Mouse (Mus musculus) spleen, adult 18-20 months (tissue): ENCODE data around the gene Catsper4.

Source experiments
- DNase-seq, 2 experiments: peaks; one replicate each; pipeline ENCODE4 v3.0.0; 2022; ENCODE audit warnings: mixed read lengths in 2 of 2

Gene Catsper4

DNA sequence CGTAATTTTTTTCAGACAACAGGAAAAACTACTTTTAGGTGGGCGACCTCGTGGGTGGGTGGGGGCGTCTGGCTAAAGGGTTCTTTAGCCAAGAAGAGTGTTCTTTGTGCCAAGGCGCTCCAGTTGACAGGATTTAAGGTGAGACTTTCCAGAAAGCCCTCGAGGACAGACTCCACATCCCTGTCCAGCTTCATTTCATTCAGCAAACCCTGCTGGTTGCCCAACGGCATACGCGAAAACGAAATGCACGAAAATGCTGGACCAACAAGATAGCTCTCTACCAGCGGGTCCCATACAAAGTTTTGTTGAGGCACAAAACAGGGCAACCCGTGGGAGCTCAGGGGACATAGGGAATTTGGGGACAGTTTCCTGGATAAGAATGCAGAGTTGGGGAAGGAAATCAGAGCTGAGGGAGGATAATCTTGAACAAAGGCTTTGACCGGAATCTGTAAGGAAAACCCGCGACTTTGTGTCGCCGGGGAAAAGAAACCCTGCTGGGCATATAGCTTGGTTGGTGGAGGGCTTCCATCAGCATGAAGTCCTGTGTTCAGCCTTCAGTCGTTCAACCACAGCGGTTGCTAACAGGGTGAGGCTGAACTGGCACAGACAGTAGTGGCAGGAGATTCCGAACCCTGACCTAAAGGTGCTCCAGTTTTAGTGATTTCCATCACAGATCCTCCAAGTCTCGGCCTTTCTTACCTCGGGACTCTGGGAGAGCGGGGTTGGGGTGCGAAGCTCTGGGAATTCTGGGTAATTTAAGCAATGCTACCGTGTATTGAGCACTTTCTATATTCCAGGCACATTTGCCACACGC lies 23.1 kb upstream of the Catsper4 start:
- no peak for DNase-seq

GRCm38 (mm10) chr4:134249651-134250050 lies 22.5 kb upstream of the Catsper4 start:
- peak; percentile 36 to 73 for DNase-seq

DNA sequence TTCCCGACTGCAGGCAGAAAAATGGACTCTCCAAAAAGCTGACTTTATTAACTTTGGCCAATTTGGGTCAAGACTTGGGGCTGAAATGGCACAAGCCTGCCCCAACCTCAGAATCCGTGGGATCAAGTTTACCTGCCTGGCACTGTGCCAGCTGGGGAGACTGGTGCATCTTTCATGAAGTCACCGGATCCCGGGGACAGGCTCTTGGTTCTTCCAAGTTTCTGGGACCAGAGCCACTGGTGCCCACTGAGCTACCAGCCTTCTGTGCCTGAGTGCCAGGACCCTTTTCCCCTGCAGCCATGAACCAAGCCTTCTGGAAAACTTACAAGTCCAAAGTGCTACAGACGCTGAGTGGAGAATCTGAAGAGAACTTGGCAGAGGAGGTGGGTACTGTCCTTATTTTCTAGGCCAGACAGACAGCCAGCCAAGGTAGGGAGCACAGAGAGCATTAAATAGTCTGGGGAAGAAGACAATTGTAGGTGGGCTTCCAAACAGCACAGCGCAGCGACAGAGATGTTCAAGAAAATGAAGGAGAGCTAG lies 19.6 kb upstream of the Catsper4 start, which contains the start of gene Gm30191:
Gm30191 (plus strand) TSS at position 217 of the 540 bp plus-strand sequence.
- DNase-seq = no peak

- no peak for DNase-seq
These were observed 19.1 kb upstream of the Catsper4 start for GRCm38 (mm10) chr4:134246256-134246655.

GRCm38 (mm10) chr4:134245148-134245843 lies 18.1 kb upstream of the Catsper4 start, which contains the start of gene Zfp593:
Zfp593 (minus strand) TSS chr4:134245592.
- peak; percentile 90 to 98 for DNase-seq

GRCm38 (mm10) chr4:134243516-134244250 lies 16.5 kb upstream of the Catsper4 start, which contains the start of gene E130218I03Rik:
E130218I03Rik (plus strand) TSS chr4:134243662.
- no peak for DNase-seq

- DNase-seq = no peak
These were observed 11.5 kb upstream of the Catsper4 start for GRCm38 (mm10) chr4:134238686-134239085.

- DNase-seq = no peak
These were observed 11.1 kb upstream of the Catsper4 start, which contains the start of gene Cnksr1 for GRCm38 (mm10) chr4:134238279-134238651. Cnksr1 (minus strand) TSS chr4:134238399.

DNA sequence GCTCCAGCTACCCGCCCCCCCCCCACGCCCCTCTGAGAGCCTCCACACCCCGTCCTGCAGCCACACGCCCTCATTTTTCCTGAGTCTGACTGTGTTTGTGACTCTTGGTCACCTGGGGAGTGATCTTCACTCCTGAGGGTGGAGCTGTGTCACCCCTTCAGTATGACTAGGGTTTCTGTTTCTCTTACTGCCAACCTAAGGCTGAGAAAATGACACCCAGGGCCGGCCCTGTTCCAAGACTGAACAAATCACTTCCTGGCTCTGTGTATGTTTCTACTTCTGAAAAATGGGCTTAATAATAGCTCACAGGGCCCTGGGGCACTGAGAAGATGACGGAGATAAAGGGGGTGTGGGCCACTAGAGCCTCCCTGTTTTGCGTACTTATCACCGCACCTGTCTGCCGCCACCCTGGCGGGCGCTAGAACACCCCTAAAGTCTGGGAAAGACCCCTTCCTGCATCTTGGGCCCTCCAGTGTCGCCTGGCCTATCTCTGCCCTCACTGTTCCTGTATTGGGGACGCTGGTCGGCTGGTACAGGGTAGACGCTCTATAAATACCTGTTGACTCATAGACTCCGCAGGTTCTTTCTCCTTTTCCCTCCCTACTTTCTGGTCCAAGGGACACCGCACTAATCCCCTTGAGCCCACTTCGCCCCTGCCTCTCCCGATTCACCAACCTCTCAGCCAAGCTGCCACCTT lies 10.5 kb upstream of the Catsper4 start:
- no peak for DNase-seq

DNA sequence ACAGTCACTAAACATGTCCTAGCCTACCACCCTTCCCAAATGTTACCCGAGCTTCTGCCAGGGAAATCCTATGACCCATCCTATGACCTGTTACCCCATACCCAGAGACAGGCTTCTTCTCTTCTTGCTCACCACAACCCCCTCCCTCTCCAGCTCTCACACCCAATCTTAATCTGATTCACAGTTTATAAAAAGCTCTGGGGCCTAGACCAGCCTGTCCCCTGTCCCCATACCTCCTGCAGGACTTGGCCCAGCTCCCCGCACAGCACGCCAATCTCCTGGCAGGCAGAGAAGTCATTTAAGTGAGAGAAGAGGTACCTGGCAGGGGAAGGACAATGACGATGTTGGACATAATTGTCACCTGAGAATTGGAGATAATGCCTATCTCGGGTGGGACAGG lies 7.7 kb upstream of the Catsper4 start:
- DNase-seq = no peak

- DNase-seq = no peak
These were observed 3.2 kb upstream of the Catsper4 start for GRCm38 (mm10) chr4:134230431-134230830.

DNA sequence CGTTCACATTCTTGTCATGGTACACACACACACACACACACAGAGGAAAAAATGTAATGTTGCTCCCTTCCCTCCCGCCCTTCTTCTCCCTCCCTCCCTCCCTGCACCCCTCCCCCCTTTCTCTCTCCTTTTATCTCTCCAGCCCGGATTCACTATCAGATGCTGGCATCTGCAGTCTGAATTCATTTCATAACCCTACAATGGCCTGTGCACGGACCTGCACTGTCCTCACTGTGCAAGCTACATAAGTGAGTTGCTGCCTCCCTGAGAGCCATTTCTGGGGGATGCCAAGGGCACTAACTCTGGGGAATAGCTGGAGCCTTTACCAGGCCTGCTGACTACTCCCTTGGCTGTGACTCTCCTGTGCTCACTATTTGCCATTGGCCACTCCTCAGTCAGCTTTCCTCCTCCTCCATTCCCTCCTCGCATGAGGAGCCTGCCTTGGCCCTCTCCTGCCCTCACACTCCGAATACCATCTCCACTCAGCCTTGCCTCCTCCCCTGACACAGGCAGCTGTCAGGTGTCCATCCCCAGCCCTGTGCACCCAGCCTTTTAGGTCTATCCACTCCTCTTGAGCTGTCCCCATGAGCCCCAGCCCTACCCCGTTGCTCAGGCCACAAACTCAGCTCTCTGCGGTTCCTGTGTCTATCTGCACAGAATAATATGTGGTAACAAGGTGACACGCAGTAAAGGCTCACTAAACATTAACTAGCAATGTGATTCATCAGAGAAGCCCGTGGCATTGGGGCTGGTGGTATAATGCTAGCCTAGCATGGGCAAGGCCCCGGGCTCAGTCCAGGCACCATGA lies 4.2 kb downstream of the Catsper4 start:
- no peak for DNase-seq

GRCm38 (mm10) chr4:134206488-134207053 lies 20.6 kb downstream of the Catsper4 start:
- no peak for DNase-seq

- no peak for DNase-seq
These were observed 23.8 kb downstream of the Catsper4 start for GRCm38 (mm10) chr4:134203340-134203896.

DNA sequence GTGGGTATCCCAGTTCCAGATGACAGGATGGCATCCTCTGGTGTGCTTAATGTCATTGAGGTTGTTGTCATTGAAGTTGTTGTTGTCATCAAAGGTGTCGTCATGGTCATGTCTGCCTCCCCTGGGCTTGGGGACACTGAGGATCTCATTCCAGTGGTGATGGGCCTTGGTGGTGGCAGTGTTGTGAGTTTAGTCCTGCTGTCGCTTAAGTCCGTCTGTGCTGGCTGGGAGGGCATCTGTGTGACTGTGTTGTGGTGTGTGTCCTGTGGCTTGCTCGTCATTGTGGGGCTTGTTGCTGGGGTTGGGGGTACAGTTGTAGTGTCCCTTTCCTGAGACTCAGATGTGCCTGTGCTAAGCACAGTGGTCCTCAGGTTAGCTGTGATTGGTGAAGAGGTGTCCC lies 24.3 kb downstream of the Catsper4 start, which contains the start of gene Gm7534:
Gm7534 (minus strand) TSS at position 101 of the 400 bp plus-strand sequence.
- DNase-seq = no peak

DNA sequence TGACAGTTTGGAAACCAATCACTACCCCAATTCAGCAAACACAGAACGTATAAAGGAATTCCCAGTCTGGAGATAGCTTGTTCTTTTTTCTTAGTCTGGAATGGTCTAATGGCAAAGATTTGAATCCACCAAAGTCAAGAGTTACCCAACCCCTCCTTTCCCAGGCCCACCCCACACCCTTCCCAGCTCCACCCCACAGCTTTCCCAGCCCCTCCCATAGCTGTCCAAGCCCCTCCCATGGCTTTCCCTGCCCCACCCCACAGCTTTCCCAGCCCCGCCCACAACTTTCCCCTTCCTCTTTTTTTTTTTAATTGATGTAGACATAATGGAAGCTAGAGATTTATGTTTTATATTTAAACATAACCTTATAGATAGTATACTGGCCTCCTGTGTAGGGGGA lies 27.8 kb downstream of the Catsper4 start:
- DNase-seq = no peak

DNA sequence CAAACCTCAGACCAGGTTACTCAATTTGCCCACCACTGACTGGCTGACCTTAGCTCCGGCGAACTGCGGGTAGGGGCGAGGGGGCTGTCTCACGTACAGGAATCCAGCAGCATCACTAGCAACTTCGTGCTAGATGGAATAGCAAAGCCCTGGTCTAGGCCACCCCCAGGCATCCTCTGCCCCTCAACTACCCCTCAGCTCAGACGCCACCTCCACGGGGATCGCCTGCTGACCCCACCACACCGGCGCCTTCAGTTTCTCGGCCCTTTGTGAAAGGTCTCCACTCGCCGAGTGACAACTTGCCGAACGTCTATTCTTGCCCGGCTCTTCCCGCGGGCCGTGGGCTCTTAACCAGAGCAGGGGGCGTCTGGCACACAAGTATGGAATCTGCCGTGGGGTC lies 40.9 kb downstream of the Catsper4 start:
- DNase-seq = peak in 1 of 2 experiments; percentile 16

- DNase-seq = no peak
These were observed 41.6 kb downstream of the Catsper4 start for GRCm38 (mm10) chr4:134185569-134185968.

DNA sequence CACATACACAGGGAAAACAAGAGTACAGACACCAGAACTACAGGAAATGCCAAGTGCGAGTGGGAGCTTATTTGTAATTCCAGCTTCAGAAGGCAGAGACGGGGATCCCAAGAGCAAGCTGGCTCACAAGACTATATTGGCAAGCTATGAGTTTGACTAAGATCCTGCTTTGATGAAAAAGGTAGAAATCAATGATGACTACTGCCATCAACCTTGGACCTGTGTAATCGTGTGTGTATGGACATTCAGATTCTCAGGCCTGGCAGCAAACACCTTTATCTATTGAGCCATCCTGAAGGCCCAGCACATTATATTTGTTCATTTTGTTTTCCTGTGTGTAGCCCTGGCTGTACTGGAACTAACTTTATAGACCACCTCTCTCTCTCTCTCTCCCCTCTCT lies 43.5 kb downstream of the Catsper4 start:
- DNase-seq = no peak

- no peak for DNase-seq
These were observed 45.4 kb downstream of the Catsper4 start for GRCm38 (mm10) chr4:134181825-134182224.
